Mouse (Mus musculus) heart, adult 2 months (tissue): ENCODE measurements at regions not wholly inside any gene's neighbourhood (a gene's known extent, or its start where the extent isn't known, plus 50 kb on each side); places are given as distances from the start of the nearest gene placed in this dataset.

Source experiments
- CTCF ChIP-seq: fragments of 200-600 bp; IDR thresholded peaks from 2 replicates; pipeline ENCODE4 v1.8.1; 2022; ENCODE audit warnings: antibody characterized with exemption, mild to moderate bottlenecking, moderate library complexity
- EP300 ChIP-seq: fragments of 200-500 bp; IDR thresholded peaks from 2 replicates; pipeline ENCODE4 v1.6.1; 2011; ENCODE audit warnings: low read depth, low read length, control low read depth; ENCODE audit not compliant: insufficient read depth
- POLR2A ChIP-seq: fragments of 200-500 bp; IDR thresholded peaks from 2 replicates; pipeline ENCODE4 v1.6.1; 2011; ENCODE audit warnings: mild to moderate bottlenecking, low read depth, low read length, control low read depth; ENCODE audit not compliant: insufficient read depth

DNA sequence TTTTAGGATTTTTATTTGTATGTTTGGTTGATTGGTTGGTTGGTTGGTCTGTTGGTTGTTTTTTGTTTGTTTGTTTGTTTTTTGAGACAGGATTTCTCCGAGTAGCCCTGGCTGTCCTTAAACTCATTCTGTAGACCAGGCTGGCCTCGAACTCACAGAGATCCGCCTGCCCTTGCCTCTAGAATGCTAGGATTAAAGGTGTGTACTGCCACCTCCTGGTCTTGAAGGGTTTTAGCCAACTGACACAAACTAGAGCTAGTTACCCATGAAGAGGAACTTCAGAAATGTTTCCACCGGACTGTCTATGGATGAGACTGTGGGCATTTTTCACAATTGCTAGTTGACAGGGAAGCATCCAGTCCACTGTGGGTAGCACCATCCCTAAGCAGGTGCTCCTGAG is 191.7 kb downstream of the Matn1 start:
- TF ChIP-seq CTCF (no peak), EP300 (no peak), POLR2A (no peak)
